Mouse (Mus musculus) CH12.LX (cell line): ENCODE measurements at regions not wholly inside any gene's neighbourhood (a gene's known extent, or its start where the extent isn't known, plus 50 kb on each side); places are given as distances from the start of the nearest gene placed in this dataset.

Source experiments
- CTCF ChIP-seq, 2 experiments: IDR thresholded peaks in 1 of 2; conservative IDR thresholded peaks in 1 of 2; 2 replicates each; pipeline ENCODE4 v1.5.1; 2011 to 2012; ENCODE audit warnings: low read depth in 2 of 2, low read length in 2 of 2, improper control_type of control experiment in 1 of 2, inconsistent platforms in 1 of 2, mild to moderate bottlenecking in 1 of 2, moderate library complexity in 1 of 2
- MAX ChIP-seq: IDR thresholded peaks from 2 replicates; pipeline ENCODE4 v1.6.1; 2011; ENCODE audit warnings: low read length, improper control_type of control experiment
- NELFE ChIP-seq: IDR thresholded peaks from 2 replicates; pipeline ENCODE4 v1.6.1; 2011; ENCODE audit warnings: low read depth, low read length, improper control_type of control experiment
- POLR2A ChIP-seq: IDR thresholded peaks from 2 replicates; pipeline ENCODE4 v1.6.1; 2011; ENCODE audit warnings: low read depth, mild to moderate bottlenecking, improper control_type of control experiment, low read length
- SMC3 ChIP-seq: IDR thresholded peaks from 2 replicates; pipeline ENCODE4 v1.6.1; 2011; ENCODE audit warnings: low read depth, low read length, improper control_type of control experiment
- ZC3H11A ChIP-seq: IDR thresholded peaks from 2 replicates; pipeline ENCODE4 v1.6.1; 2012; ENCODE audit warnings: low read depth, mild to moderate bottlenecking, inconsistent platforms, low read length, improper control_type of control experiment
- ZKSCAN1 ChIP-seq: IDR thresholded peaks from 2 replicates; pipeline ENCODE4 v1.6.1; 2012; ENCODE audit warnings: low read depth, inconsistent platforms, low read length, improper control_type of control experiment, borderline replicate concordance

DNA sequence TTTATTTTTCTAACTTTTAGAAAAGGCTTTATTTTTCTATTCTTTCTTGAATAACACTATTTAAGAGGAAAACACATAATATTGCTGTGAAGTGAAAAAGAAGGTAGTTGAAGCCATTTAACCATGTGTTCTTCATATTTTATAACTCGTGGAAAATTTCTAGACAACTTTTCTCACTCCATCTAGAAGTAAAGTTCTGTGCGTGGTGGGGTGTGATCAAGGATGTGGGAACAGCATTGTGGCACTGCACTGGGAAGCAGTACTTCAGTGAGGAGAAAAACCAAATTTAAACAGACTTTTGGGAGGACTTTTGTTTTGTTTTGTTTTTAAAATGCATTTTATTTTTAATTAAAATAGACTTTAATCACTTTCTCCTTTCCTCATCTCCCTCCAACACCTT lies 332.1 kb downstream of the Zfp804a start:
- no peak for TF ChIP-seq ZKSCAN1
- TF ChIP-seq POLR2A: no peak
- TF ChIP-seq SMC3: no peak
- no peak for TF ChIP-seq NELFE
- no peak for TF ChIP-seq CTCF (conservative IDR thresholded peaks at IDR 0.05 in 1 of 2, IDR thresholded peaks at IDR 0.05 in 1 of 2; ENCODE audit: low read depth in 2 of 2, low read length in 2 of 2)
- no peak for TF ChIP-seq ZC3H11A
- TF ChIP-seq MAX: no peak
